Mouse (Mus musculus): ENCODE measurements at regions not wholly inside any gene's neighbourhood (a gene's known extent, or its start where the extent isn't known, plus 50 kb on each side); places are given as distances from the start of the nearest gene placed in this dataset.

DNA sequence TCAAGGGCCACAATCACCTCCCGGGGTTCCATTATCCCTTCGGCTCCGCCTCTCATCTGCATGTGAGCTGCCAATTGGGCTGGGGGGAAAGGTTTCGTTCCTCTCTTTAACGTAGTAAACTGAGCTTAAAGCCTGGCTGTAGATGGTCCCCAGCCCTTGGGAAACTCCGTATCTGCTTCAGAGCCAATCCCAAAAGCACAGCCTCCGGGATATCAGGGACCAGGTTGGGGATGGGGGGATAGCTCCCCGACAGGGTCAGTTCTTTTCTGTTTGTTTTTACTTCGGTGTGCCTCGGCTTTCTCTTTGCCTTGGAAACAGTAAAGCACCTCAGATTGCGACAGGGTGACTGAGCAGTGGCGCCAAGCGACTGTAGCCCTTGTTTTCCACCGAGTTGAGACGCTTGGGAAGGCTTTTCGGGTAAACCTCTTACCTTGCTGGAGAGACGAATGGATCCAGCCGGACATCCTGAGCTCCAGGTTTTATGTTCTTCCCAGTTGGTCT lies 64.5 kb downstream of the Tfap2c start:
- H3K36me3 ChIP-seq: no peaks in the 10 kb centered on the region
- H3K4me1 ChIP-seq (replicated peaks): peaks cover 7% of the 10 kb centered on the region; the same call in 1 of the 2 replicates
- peak overlapping the region; percentile 51 for H3K4me3 ChIP-seq

DNA sequence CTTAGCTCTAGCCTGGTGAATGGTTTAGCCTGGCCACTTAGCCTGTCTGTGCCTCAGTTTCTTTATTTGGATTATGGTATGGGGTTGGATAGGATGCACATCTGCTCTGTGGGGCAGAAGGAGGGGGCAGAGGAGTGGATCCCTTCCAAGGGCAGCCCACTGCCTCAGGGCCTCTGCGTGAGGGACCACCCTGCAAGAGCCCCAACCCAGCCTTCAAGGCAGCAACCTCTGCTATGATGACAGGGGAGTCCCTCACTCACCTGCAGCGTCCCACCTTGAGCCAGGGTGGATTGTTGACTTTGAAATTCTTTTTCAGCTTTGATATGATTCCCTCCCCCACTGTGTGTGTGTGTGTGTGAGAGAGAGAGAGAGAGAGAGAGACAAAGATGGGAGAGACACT lies 65.8 kb downstream of the Tfap2c start:
- Histone ChIP-seq H3K4me2 (no peak overlapping the region), H3K36me3 (no peaks in the 10 kb centered on the region), H3K27me3 (replicated peaks) (peaks cover 38% of the 10 kb centered on the region), H3K9me3 (replicated peaks) (no peaks in the 10 kb centered on the region), H3K4me1 (replicated peaks) (peaks cover 7% of the 10 kb centered on the region; the same call in 1 of the 2 replicates), H3K27ac (ENCODE audit: poor library complexity, severe bottlenecking) (no peak overlapping the region), H3K4me3 (no peak overlapping the region), H3K9ac (no peak overlapping the region)
- WGBS: 29% methylated on average over 2 of the region's 2 CpGs
- ATAC-seq (ENCODE audit: insufficient number of reproducible peaks, low FRiP score): no peak

More for the DNA sequence above, 64.5 kb downstream of the Tfap2c start:
- Histone ChIP-seq H3K9ac (peak overlapping the region; percentile 50; the same call in 1 of the 2 replicates), H3K27me3 (replicated peaks) (peaks cover 32% of the 10 kb centered on the region), H3K9me3 (replicated peaks) (no peaks in the 10 kb centered on the region), H3K27ac (ENCODE audit: poor library complexity, severe bottlenecking) (no peak overlapping the region), H3K4me2 (peak overlapping the region; percentile 78)
- WGBS: under 1% methylated on average over 18 of the region's 18 CpGs
- ATAC-seq (ENCODE audit: insufficient number of reproducible peaks, low FRiP score): no peak

DNA sequence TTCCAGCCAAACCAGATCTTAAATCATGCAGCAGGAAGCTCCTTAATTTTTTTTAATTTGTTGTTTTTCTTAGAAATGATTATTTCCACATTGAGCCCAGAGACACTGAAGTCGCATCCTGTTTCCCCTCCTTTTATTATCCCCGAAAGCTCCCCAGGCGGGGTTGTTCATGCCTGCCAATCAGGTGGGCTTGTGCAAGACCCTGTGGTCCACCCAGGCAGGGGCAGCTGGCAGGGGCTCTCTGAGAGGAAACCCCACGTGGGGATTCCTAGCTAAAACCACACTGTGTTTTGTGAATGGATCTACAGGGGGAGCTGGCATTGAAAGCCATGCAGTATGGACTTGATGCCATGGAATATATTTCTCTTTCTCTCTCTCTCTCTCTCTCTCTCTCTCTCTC lies 66.2 kb downstream of the Tfap2c start:
- Histone ChIP-seq H3K4me3 (no peak overlapping the region), H3K36me3 (no peaks in the 10 kb centered on the region), H3K27me3 (replicated peaks) (peaks cover 38% of the 10 kb centered on the region), H3K9me3 (replicated peaks) (no peaks in the 10 kb centered on the region), H3K4me2 (no peak overlapping the region), H3K27ac (ENCODE audit: poor library complexity, severe bottlenecking) (no peak overlapping the region), H3K4me1 (replicated peaks) (peaks cover 11% of the 10 kb centered on the region), H3K9ac (no peak overlapping the region)
- ATAC-seq (ENCODE audit: insufficient number of reproducible peaks, low FRiP score): no peak
- WGBS: 42% methylated on average over 4 of the region's 4 CpGs

DNA sequence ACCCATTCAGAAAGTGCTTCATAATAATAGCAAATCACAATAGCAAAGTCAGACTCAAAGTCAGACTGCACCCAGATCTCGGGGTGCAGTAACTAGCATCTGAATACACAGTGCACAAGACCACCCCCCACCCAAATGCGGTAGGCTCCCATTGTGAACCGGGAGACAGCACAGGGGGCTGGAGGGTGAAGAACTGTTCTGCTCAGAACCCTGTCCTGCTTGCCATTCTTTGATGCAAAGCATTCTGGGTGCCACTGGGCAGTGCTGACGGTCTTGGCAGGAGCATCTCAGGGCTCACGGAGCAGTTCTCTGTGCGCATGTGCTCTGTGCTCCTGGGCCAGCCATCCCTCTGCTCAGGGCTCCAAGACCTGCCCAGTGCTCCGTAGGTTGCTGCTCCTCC lies 69.8 kb downstream of the Tfap2c start:
- Histone ChIP-seq H3K9ac (no peak overlapping the region), H3K4me3 (no peak overlapping the region), H3K9me3 (replicated peaks) (no peaks in the 10 kb centered on the region), H3K4me1 (replicated peaks) (peaks cover 23% of the 10 kb centered on the region), H3K27ac (ENCODE audit: poor library complexity, severe bottlenecking) (no peak overlapping the region), H3K27me3 (replicated peaks) (peaks cover 36% of the 10 kb centered on the region), H3K4me2 (no peak overlapping the region), H3K36me3 (no peaks in the 10 kb centered on the region)
- ATAC-seq (ENCODE audit: insufficient number of reproducible peaks, low FRiP score): no peak
- WGBS: 80% methylated on average over 7 of the region's 7 CpGs

DNA sequence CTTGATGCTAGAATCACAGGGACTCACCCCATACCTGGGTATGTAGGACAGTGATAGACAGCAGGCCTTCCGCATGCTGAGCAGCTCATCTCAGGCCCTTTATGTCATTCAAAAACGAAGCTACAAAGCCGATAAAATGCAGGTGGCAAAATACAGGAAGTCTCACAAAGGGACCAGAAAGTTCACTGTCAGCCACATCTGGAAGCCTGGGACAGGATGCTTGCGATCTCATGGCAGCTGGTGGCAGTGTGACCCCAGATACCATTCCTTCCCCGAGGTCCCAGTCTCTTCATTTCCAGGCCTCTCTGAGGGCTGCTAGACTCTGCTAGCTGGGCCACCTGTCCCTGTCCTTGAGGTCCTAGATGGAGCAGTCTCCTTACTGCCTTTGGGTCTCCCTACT lies 70.6 kb downstream of the Tfap2c start:
- Histone ChIP-seq H3K9ac (no peak overlapping the region), H3K4me1 (replicated peaks) (peaks cover 17% of the 10 kb centered on the region), H3K27me3 (replicated peaks) (peaks cover 28% of the 10 kb centered on the region), H3K4me2 (no peak overlapping the region), H3K4me3 (no peak overlapping the region), H3K27ac (ENCODE audit: poor library complexity, severe bottlenecking) (no peak overlapping the region), H3K9me3 (replicated peaks) (no peaks in the 10 kb centered on the region), H3K36me3 (no peaks in the 10 kb centered on the region)
- 47% methylated on average over 5 of the region's 5 CpGs for WGBS
- no peak for ATAC-seq (ENCODE audit: insufficient number of reproducible peaks, low FRiP score)

DNA sequence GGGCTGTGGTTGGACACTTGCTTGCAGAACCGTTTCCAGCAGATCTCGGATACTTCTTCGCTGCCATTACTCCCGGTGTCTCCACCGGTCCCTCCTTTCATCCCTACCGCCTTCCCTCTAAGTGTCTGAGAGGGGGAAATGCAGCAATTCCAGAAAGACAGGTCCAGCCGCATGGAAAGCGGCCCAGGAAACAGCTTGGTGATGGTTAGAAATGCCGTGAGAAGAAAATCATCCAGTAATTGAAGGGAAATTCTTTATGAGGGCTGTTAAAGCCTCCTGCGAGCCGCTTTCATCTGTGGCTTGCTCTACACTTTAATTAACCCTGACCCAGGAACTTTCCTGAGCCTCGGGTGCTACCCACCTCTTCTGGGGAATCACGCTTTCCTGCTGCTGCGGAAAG lies 74.3 kb downstream of the Tfap2c start:
- no peak overlapping the region for H3K27ac ChIP-seq (ENCODE audit: poor library complexity, severe bottlenecking)
- H3K27me3 ChIP-seq (replicated peaks): peaks cover 19% of the 10 kb centered on the region
- H3K4me1 ChIP-seq (replicated peaks): peaks cover 17% of the 10 kb centered on the region
- 13% methylated on average over 14 of the region's 14 CpGs for WGBS
- H3K4me3 ChIP-seq: peak overlapping the region; percentile 8; the same call in 1 of the 2 replicates
- ATAC-seq (ENCODE audit: insufficient number of reproducible peaks, low FRiP score): no peak
- no peaks in the 10 kb centered on the region for H3K36me3 ChIP-seq
- H3K9ac ChIP-seq: no peak overlapping the region
- no peaks in the 10 kb centered on the region for H3K9me3 ChIP-seq (replicated peaks)
- peak overlapping the region; percentile 28 for H3K4me2 ChIP-seq

DNA sequence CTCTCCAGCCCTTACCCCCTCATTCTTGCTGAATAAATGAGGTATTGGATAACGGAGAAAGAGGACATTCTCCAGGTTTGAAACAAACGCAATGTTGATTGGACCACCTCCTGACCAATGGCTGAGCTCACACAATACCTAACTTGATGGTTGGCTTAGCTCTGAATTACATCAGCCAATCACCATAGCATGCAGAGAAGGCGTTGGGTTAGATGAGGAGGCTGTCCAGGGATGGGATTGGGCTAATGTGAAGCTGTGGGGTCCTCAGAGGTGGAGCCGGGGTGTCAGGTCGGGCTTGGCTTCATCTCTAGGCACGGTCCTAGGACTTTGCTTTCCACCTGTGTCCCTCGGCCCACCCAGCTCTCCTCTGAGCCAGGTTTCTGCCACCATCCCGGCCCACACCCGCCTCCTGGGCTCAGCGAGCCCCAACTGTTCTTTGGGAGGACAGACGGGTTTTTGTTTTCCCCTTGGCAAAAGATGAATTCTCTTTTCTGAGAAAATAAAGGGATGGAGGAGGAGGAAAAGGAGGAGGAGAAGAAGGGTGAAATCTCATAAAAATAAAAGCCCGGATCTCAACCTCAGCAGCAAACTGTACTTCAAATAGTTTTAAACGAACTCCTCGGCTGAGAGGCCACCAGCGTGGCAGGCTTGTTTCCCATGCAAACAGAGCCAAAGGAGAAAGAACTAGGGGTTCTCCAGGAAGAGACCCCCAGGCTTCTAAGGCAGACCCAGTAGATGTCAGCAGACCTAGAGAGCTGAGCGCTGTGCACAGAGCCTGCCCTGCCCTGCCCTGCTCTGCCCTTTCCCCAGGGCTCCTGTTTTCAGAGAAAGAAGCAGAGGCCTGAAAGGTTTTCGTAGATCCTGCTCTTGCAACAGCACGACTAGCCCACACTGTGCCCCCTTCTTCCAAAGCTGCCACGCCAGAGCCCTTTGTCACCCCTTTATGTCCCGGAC lies 78.2 kb downstream of the Tfap2c start:
- no peak overlapping the region for H3K27ac ChIP-seq (ENCODE audit: poor library complexity, severe bottlenecking)
- H3K4me3 ChIP-seq: no peak overlapping the region
- no peaks in the 10 kb centered on the region for H3K9me3 ChIP-seq (replicated peaks)
- H3K4me1 ChIP-seq (replicated peaks): 0 out of 2 replicates have a peak, but pooled peaks cover 7% of the 10 kb centered on the region
- H3K36me3 ChIP-seq: no peaks in the 10 kb centered on the region
- H3K27me3 ChIP-seq (replicated peaks): peaks cover 17% of the 10 kb centered on the region
- H3K4me2 ChIP-seq: no peak overlapping the region
- no peak for ATAC-seq (ENCODE audit: insufficient number of reproducible peaks, low FRiP score)
- 77% methylated on average over 20 of the region's 20 CpGs for WGBS
- H3K9ac ChIP-seq: no peak overlapping the region

DNA sequence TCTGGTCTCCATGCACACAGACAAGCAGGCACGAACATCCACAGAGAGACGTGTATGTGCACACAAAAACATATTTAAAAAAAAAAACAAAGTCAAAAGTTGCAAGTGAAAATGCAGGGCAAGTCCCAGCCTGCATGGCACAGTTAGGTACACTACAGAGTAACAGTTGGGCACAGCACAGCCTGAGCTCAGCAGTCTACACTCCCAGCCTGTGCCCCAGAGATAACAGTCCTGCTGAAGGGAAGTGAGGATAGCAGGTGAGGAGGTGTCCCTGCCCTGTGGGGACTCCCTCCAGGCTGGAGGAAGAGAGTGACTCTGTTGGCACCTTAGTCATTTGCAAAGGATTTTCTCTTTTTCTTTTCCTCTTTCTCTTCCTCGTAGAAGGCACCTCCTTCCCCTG lies 80.9 kb downstream of the Tfap2c start:
- H3K27ac ChIP-seq (ENCODE audit: poor library complexity, severe bottlenecking): no peak overlapping the region
- no peak for ATAC-seq (ENCODE audit: insufficient number of reproducible peaks, low FRiP score)
- H3K4me2 ChIP-seq: no peak overlapping the region
- 55% methylated on average over 3 of the region's 3 CpGs for WGBS
- no peak overlapping the region for H3K9ac ChIP-seq
- no peaks in the 10 kb centered on the region for H3K9me3 ChIP-seq (replicated peaks)
- H3K4me1 ChIP-seq (replicated peaks): no peaks in the 10 kb centered on the region
- H3K36me3 ChIP-seq: no peaks in the 10 kb centered on the region
- H3K27me3 ChIP-seq (replicated peaks): peaks cover 4% of the 10 kb centered on the region; the same call in 1 of the 2 replicates
- no peak overlapping the region for H3K4me3 ChIP-seq

DNA sequence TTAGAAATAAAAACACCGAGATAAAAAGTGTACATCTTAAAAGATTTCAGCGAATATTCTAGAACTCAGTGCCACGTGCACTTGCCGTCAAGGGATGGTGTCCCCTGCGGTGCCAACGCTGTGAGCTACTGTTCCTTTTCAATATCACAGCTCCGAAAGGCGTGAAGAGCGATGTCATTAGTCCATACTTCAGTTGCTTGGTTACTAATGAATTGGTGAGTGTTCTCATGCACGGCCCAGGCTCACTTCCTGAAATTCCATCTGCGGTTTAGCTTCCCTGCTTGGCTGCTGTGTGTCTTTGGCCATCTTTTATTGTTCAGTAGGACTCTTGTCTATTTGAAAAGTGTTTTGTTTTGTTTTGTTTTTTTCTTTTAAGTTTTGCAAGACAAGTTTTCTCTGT lies 93.2 kb downstream of the Tfap2c start:
- no peaks in the 10 kb centered on the region for H3K36me3 ChIP-seq
- H3K9me3 ChIP-seq (replicated peaks): peaks cover 9% of the 10 kb centered on the region; the same call in 1 of the 2 replicates
- H3K4me2 ChIP-seq: no peak overlapping the region
- H3K4me3 ChIP-seq: no peak overlapping the region
- peaks cover 14% of the 10 kb centered on the region for H3K4me1 ChIP-seq (replicated peaks)
- H3K27ac ChIP-seq (ENCODE audit: poor library complexity, severe bottlenecking): no peak overlapping the region
- no peak for ATAC-seq (ENCODE audit: insufficient number of reproducible peaks, low FRiP score)
- 65% methylated on average over 11 of the region's 11 CpGs for WGBS
- H3K9ac ChIP-seq: no peak overlapping the region
- H3K27me3 ChIP-seq (replicated peaks): peaks cover 21% of the 10 kb centered on the region

DNA sequence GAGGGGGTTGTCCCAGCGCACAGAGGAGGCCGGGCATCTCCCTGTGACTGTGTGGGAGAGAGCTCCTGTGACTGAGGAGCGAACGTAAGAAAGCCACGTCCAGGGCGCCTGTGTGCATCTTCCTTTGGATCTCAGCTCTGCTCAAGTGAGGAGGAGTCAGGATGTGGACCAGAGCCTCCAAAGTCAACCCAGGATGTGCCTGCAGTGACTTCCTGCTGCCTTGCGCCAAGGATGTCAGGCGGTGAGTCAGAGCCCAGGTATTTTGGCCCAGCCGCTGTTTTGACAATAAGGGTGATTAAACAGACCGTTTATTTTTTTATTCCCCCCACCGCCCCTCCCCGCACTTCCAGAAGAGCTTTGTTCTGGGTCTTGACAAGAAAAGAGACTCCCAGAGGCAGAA lies 94.5 kb downstream of the Tfap2c start:
- no peak overlapping the region for H3K9ac ChIP-seq
- H3K4me1 ChIP-seq (replicated peaks): peaks cover 14% of the 10 kb centered on the region
- ATAC-seq (ENCODE audit: insufficient number of reproducible peaks, low FRiP score): no peak; the same call in 1 of the 2 replicates
- H3K4me2 ChIP-seq: peak overlapping the region; percentile 5; the same call in 1 of the 2 replicates
- H3K4me3 ChIP-seq: no peak overlapping the region
- peaks cover 22% of the 10 kb centered on the region for H3K27me3 ChIP-seq (replicated peaks)
- WGBS: 18% methylated on average over 12 of the region's 12 CpGs
- H3K9me3 ChIP-seq (replicated peaks): peaks cover 9% of the 10 kb centered on the region; the same call in 1 of the 2 replicates
- no peak overlapping the region for H3K27ac ChIP-seq (ENCODE audit: poor library complexity, severe bottlenecking)
- H3K36me3 ChIP-seq: no peaks in the 10 kb centered on the region

DNA sequence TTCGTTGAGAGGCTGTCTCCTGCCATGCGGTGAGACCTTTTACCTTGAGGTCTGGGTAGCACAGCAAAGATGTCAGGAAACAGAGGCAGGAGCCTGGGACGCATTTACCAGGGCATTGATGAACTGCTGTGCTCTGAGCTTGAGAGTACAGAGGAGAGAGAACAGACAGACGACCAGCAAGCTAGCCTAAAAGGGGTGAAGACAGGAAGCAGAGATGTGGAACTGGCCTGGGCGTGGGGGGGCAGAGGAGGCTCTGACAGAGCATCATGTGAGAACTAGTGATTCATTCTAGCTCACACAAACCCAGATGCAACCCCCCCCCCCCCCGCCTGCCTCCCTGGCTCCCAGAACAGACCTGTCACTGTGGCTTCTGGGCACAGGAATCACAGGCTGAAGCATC lies 95.1 kb downstream of the Tfap2c start:
- peaks cover 9% of the 10 kb centered on the region; the same call in 1 of the 2 replicates for H3K9me3 ChIP-seq (replicated peaks)
- H3K36me3 ChIP-seq: no peaks in the 10 kb centered on the region
- no peak overlapping the region for H3K9ac ChIP-seq
- no peak overlapping the region for H3K4me2 ChIP-seq
- H3K27me3 ChIP-seq (replicated peaks): peaks cover 22% of the 10 kb centered on the region
- H3K27ac ChIP-seq (ENCODE audit: poor library complexity, severe bottlenecking): no peak overlapping the region
- WGBS: 33% methylated on average over 6 of the region's 6 CpGs
- no peak overlapping the region for H3K4me3 ChIP-seq
- peaks cover 14% of the 10 kb centered on the region for H3K4me1 ChIP-seq (replicated peaks)
- no peak for ATAC-seq (ENCODE audit: insufficient number of reproducible peaks, low FRiP score)
